Mouse (Mus musculus) stomach, postnatal 0 days (tissue): ENCODE data around the gene Rasl11a.

ENCODE experiments used
- CTCF ChIP-seq: IDR thresholded peaks from 2 replicates; pipeline ENCODE4 v1.5.1; 2016; ENCODE audit warnings: antibody characterized with exemption, low read depth, mild to moderate bottlenecking, moderate library complexity
- EP300 ChIP-seq: optimal IDR thresholded peaks from 2 replicates; pipeline ENCODE3; 2016; ENCODE audit warnings: antibody characterized with exemption

DNA sequence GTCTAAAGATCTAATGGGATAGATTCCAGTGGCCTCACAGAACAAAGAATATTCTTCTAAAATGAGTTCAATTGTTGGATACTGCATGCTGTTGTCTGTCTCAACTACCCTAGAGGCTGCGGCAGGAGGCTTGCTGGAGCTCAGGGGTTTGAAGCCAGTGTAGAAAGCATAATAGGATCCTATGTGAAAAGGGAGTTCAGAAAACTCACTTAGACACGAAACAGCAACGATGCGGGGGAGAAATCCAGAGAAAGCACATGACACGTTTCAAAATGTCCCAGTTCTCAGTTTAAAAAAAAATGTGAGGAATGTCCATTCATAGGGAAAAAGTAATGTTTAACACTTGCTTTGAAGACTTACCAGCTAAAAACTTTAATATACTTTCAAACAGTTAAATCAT, 21.9 kb upstream of the Rasl11a start:
- TF ChIP-seq CTCF (no peak), EP300 (no peak)
